Mouse (Mus musculus): Measurements from ENCODE around the gene Zfand3.

The Zfand3 gene

DNA sequence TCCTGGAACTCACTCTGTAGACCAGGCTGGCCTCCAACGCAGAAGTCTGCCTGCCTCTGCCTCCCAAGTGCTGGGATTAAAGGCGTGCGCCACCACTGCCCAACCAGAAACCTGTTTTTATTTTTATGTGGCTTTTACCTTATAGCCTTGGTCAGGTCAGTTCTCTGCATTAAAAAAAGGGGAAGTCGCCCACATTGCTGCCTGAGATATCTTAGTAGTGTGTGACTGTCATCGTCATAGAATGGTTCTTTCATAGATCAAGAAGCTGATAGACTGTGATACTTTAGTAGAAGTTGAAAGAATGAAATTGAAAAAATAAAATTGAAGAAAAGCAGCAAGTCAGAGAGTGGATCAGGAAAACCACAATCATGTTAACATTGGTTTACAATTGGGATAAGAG lies 98.5 kb downstream of the Zfand3 start:
- in situ Hi-C loops (cut with MboI): no loop called here

DNA sequence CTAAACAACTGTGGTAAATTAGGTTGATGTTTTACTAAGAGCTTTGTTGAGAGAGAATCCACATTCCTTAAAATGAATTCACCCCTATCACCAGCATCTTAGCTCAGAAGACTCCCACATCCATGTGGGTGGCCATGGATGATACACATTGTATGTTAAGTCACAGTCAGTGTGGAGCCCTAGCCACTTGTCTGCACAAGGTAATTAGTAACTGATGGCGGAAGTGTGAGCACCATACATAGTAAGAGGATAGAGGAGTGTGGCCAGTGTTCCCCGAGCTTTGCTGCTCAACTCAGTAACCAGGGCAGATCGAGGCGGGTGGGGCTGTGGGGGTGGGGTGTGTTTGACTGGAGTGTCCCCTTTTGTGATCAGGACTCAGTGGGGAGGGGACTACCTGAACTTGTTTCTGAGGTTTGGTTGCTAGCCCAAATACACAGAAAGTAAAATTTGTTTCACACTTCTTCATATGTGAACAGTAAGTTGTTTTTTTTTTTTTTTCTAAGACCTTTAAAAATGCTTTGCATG lies 99.2 kb downstream of the Zfand3 start:
- in situ Hi-C loops (cut with MboI): no loop called here

DNA sequence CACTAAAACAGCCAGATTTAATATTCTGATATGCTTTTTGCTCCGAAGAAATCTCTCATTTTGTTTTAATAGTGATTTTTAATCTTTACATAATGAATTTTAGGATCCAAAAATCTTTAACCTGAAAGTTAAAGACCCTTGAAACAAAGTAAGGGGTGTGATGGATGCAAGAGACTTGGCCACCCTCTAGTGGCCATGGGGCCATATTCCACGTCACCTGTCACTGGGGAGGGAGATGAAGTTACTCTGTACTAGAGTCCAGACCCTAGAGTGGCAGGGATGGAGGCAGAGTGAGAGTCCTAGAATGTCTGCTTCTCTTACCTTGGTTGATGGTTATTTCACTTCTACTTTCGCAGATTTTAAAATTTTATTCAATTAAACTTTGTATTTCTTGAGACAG lies 100.8 kb downstream of the Zfand3 start:
- in situ Hi-C loops (cut with MboI): no loop called here

DNA sequence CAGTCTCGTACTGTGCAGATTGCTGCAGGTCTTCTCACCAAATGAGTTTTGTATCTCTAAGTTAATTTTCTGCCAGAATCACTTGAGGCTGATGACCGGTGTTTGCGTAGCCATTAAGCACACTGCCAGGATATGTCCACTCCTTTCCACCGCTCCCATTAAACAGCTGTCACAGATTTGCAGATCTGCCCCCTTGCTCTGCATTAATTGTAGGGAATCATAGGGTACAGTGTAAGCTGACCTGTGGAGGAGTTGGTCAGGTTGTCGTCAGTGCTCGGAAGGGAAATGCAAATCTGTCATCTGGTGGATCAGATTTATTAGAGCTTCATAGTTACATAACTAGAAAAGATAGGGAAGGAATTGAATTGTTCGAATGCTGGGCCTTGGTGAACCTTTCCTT lies 106.1 kb downstream of the Zfand3 start:
- in situ Hi-C loops (cut with MboI): no loop called here

DNA sequence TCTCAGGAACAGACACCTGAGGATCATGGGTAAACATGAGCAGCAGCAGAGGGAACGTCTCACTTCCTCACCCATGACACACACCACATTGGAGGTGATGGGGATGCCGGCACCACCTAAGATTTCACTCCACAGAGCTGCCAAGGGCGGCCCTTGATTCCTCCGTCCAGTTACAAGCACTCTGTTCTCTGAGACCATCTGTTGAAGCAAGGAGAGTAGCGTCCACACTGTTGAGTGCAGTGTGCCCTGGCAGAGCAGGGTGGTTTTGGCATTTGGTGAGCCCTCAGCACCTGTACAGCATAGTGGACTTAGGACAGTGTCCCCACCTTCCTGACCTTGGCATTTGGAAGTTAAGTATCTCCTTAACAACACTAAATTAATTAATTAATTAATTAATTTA lies 107.0 kb downstream of the Zfand3 start:
- in situ Hi-C loops (cut with MboI): no loop called here

DNA sequence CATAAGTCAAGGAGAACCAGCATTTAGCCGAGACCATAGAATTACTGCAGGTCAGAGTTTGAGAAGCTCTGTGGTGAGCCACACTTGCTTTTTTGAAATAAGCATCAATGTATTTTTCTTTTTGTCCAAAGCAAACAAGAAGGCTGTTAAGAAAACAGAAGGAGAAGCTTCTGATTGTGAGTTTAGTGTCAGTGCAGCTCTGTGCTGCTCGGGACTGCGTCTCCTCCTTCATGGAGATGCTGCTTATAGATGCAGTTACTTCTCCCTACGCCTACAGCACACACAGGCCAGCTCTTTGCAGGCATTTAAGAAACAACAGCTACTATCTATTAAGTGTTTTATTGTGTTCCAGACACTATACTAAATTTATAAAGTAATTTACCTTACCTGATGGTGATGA lies 107.5 kb downstream of the Zfand3 start:
- in situ Hi-C loops (cut with MboI): no loop called here

DNA sequence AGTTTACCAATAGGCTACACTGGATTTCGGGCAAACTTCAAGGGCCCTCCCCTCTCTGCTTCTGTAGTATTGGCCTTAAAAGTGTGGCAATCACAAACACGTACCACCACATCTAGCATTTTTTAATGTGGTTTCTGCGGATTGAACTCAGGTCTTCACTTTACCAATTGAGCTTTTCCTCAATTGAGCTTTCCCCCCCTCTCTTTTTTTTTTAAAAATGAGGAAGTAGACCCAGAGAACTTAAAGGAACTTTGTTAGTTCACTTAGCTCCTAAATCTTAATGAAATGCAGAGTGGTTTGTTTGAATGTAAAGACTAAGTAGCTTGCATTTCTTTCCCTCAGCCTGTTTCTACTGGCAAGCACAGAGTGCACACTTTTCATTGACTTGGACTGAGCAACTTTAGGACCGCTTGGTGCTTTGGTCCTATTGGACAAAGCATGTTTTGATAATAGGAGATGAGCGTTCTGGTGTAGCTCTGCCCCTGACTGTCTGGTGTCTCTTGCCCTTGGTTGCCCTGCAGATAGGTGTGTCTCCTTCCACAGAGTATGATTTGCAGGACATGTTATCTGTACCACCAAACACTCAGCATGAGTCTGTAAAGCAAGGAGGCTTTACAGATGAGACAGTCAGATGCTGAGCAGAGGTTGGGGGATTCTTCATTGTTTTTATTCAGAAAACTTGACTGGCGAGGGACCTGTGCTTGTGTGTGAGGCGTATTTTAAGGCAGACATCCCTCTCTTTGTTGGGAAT lies 108.2 kb downstream of the Zfand3 start:
- in situ Hi-C loops (cut with MboI): no loop called here

DNA sequence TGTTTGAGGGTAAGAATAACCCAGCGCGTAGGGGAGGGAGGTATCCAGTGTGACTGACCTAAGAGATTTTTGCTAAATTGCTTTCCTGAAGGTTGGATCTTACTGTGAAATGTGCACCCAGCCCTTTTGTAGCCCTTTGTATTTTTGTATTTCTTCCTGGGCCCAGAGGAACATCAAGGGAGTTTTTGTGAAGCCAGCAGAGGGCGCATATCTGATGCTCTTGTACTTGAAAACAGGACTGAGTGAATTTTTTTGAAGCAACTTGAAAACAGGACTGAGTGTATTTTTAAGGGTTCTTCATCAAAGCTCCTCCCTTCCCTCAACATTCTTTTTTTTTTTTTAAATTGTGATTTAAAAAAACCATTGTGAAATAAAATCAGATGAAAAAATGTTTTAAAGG lies 110.2 kb downstream of the Zfand3 start:
- in situ Hi-C loops (cut with MboI): no loop called here

DNA sequence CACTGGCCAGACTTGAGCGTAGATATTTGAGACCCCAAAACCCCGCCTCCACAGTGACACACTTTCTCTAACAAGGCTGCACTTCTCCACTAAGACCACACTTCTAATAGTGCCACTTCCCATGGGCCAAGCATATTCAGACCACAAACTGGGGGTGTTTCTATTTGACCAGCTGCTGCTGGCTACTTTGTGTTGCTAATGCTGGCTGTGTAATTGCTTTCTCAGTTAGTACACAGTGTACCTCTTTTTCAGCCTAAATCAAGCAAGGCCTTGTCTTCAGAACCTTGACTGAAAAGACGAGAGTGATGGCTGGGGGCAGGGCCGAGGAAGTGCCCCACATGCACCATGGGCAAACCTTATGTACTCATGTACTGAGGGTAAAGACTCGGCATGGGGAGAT lies 111.7 kb downstream of the Zfand3 start:
- in situ Hi-C loops (cut with MboI): no loop called here

DNA sequence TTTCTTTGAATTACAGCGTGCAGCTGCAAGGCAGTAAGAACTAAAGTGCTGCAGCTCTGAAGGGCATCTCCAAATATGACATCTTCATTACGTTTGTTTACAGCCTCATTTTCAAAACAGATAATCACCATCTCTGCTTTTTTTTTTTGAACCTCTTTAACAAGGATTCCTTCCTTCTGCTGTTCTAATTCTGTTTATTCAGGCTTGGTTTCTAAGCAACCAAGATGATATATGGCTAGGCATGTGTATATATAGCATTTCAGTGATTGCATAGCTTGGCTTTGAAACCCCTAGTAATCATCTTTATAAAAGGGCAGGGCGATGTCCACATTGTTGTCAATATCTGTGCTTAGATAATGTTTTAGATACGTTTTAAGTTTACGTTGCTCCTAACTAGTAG lies 113.5 kb downstream of the Zfand3 start:
- in situ Hi-C loops (cut with MboI): no loop called here

DNA sequence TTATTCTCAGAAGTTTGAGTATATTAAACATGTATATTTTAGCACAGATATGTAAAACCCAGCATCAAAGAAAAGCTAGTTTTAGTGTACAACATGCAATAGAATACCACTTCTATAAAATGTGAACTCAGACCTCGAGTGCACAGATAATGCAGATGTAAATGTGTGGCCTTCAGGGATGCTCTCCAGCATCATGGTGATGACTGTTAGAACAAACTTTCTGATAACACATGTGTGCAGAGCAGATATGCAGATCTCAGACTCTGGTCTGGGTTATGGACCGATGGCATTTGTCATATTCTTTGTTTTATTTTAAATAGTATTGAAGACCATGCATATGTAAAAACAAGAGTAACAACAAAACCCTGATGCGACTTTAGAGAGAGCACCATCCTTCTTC lies 117.7 kb downstream of the Zfand3 start:
- in situ Hi-C loops (cut with MboI): no loop called here

DNA sequence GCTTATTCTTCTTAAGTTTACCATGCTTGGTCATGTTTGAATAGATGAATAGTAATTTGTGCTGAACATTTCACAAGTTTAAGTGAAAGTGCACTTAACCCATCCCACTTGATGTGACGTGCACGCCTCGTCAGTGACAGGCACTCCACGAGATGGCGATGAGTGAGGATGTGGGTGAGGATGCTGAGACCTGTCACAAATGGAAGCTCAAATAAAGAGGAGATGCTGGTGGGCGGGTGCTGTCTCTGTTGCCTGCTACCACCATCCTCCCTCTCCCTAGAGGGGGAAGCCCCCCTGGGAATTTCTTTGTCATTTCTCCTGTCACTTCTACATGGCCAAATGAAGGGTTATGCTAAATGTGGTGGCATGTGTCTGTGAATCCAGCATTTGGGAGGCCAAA lies 123.9 kb downstream of the Zfand3 start:
- in situ Hi-C loops (cut with MboI): no loop called here

DNA sequence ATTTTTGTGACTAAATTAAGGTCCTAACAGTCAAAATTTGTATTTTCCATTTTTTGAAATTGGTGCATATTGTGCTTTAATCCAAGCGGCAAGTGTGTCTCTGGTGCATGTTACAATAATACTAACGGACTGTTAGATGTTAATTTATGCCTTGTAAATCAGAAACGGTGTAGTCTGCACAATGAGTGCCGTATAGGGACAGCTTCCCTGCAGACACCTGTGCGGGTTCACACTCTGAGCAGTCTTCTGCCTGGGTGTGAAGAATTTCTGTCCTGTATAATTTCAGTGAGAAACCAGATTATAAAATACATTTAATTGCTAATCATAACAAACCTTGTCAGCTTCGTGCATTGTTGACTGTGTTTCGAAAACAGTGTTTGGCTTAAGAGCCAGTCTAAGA lies 124.7 kb downstream of the Zfand3 start:
- in situ Hi-C loops (cut with MboI): no loop called here

DNA sequence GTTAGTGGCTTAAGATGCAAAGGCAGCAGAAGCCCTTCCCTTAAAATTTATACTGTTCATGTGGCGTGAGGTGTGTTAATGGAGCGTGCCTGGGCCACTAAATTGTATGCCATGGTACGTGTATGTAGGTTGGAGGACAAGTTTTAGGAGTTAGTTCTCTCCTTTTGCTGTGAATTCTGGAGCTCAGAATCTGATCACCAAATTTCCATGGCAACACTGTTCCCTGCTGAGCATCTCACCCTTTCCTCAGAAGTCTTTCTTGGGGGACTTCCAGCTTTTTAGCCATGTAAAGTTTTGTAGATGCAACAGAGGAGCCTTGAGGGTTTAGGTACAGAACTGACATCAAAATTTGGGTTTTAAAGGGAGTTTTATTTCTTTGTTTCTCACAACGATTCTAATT lies 125.8 kb downstream of the Zfand3 start:
- in situ Hi-C loops (cut with MboI): no loop called here

DNA sequence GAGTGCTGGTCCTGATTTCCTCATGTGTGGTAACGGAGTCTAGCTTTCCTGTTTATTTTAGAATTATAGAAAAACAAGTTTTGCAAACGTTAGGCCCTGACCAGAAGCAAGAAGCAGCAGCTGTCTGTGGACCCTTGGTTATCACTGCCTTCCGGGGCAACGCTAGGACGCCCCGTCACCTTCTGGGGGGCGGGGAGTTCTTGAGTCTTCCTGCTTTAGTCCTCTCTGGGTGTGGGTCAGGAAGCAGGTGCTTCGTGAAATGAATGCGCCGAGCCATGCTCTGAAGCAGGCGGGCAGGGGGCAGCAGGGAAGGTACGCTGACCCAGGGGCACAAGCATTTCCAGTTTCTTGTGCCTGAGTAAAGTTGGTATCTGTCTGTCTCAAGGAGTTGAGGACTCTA lies 129.1 kb downstream of the Zfand3 start:
- in situ Hi-C loops (cut with MboI): no loop called here

DNA sequence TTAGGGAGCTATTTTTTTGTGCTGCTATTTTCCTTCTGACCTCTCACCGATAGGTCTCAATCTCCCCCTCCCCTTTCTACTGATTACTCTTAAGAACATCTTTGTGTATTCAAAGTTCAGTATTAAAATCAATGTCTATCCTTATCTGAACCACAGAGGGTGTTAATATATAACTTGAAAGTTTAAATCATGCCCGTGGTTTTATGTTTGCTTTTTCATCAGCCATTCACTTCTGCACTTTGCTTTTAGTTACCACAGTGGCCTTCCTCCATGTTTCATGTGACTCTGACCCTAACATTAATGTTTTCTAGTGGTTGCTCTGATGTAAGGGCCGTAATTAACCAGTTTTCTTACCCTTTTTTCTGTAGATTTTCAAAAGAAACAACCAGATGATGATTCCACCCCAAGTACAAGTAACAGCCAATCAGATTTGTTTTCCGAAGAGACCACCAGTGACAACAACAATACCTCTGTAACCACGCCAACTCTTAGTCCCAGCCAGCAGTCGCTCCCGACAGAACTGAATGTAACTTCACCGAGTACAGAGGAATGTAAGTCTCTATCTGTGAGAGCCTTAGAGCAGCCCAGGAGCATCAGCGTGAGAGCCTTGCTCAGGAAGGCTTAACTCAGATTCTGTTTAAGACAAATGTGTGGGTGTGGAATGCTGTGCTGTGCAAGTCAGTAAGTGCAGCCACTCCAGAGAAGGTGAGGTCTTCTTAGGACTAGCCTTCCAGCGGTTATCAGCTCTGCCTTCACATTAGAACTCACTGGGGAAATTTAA lies 130.6 kb downstream of the Zfand3 start:
- in situ Hi-C loops (cut with MboI): no loop called here

DNA sequence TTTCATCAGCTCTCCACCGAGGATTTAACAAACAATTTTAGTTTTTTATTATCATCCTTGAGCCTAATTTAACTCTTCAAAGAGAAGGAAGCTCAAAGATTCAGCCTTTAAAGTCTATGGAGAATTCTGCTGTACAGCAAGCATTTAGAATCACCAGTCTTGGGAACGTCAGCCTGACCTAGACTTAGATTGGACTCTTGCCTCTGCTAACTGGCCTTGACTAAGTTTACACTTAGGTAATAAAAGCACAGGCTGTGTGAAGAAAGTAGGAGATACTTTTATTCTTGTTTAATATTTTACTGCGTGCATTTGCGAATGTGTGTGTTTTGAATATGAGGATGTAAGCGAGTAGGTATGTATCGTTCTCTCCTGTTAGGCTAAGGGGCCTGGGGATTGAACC lies 131.4 kb downstream of the Zfand3 start:
- in situ Hi-C loops (cut with MboI): no loop called here

DNA sequence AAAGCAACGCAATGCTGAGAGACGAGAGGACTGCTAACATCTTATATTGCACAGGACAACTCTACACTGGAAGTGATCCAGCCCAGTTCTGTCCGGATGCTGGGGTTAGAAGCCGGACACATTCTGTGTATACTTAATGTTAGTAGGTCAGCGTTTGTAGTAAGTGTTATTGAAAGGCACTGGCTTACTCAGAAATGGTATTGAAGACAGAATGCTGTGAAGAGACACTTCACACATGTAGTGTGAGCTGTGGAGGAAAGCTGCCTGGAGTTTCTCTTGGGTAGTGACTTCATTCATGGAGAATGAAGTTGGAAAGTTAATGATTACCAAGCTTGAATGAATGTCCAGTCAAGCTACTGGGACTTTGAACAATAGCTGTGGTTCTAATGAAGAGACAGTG lies 132.2 kb downstream of the Zfand3 start:
- in situ Hi-C loops (cut with MboI): no loop called here

DNA sequence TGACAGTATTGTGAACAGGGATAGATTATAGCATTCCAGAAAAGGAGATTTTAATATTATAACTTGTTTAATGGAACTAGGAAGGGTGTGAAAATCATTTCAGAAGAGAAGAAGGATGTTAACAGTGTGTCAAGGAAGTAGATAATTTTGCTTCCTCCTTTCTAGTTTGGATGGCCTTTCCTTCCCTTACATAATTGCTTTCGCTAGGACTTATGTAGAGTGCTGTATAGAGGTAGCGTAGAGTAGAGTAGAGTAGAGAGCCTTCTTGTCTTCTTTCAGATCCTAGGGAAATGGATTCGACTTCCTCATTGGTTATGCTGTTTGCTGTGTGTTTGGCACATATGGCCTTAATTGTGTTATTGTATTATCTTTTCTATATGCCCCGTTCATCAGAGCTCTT lies 132.6 kb downstream of the Zfand3 start:
- in situ Hi-C loops (cut with MboI): no loop called here

DNA sequence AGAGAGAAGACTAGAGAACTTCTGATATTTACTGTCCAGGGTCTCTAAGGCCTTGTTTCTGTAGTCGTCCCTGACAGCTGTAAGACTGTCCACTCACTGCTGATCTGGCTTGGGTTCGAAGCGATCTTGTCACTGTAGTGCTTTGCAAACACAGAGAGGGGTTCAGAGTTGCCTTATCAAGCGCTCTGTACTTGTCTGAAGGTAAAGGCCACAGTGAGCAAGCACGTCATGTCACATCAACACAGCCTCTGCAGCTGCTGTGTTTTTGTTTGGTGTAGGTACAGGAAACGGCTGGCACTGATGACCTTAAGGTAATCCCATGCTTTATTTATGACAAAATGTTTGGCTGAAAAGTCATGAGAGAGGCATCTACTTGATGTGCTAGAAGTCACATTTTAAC lies 139.6 kb downstream of the Zfand3 start:
- in situ Hi-C loops (cut with MboI): no loop called here

DNA sequence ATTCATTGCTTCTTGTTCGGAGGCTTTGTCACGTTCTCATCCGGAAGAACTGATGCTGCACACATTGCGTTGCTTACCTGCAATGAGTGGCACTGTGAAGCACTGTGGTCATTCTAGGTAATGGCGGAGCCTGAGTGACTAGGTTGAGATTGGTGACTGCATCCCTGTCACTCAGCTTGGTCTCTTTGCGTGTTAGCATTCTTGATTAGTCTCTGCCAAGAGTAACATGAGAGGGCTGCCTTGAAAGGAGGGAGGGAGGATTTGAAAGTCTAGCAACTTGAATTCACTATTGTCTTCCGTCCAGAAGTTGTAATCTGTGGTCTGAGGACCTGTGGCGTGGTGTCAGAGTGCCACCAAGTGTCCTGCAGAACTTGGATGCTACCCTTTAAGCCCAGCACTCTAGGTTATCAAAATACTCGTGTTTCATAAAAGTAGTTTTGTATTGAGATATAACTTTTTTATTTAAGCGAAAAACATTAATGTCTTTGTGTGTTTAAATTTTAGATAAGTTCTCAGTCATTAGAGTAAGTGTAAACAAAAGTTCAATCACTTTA lies 141.1 kb downstream of the Zfand3 start:
- in situ Hi-C loops (cut with MboI): no loop called here

DNA sequence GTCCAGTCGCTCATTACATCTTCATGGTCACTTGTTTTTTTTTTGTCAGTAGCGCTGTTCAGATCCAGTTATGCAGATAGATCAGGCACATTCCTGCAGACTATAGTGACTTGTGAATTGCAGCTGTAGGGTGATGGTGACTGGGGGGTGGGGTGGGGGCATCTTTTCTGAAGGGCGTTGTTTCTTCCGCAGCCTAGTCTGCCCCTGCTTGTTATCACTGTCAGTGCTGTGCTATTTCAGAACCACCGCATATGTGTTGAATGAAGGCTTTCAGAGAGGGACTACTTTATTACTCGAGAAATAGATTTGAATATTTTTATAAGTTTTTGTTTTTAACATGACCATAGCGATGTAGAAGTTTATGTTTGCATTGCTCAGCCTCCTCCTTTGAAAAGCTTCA lies 142.0 kb downstream of the Zfand3 start:
- in situ Hi-C loops (cut with MboI): no loop called here

DNA sequence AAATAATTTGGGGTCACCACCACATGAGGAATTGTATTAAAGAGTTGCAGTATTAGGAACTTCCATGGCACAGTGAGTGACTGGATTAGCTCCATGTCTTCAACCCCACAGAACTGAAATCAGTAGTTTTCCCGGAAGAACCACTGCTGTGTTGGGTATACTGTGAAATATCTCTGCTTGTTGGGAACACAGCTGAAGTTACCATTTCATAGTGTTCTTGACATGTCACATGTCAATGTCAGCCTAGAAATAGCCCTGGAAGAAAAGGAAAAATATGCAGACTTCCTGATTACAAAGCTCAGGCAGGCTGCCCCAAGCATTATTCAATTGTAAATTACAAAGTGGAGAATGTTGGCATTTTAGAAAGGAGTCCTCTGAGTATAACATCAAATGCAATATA lies 143.4 kb downstream of the Zfand3 start:
- in situ Hi-C loops (cut with MboI): no loop called here

All from mature B cell (primary cell).